Mouse (Mus musculus) limb, embryonic 12.5 days (tissue): ENCODE data around the gene Gm20837. TPM values are rescaled to one million over a fixed set of nuclear protein-coding genes. Genes with fewer than 3 reads are reported as not detected.
"Not testable (repeated sequence)": the region's sequence is repeated elsewhere in the genome, so short reads cannot be mapped to it uniquely, and the experiment has no call there.

Source experiments
- ATAC-seq: fragments of 200-750 bp; cut with Nextera tagmentation; 2 replicates; pipeline ENCODE4 v1.8.0; 2017; ENCODE audit warnings: low read depth, moderate TSS enrichment; ENCODE audit not compliant: insufficient number of reproducible peaks, insufficient read depth, low FRiP score, low TSS enrichment
- H3K27ac ChIP-seq: fragments of 300-500 bp; sonication (generic); 2 replicates; pipeline ENCODE4 v1.5.1; 2016; ENCODE audit warnings: mild to moderate bottlenecking, moderate library complexity
- H3K27me3 ChIP-seq: fragments of 300-500 bp; sonication (generic); 2 replicates; pipeline ENCODE4 v1.6.1; 2016; ENCODE audit warnings: mild to moderate bottlenecking, moderate library complexity
- H3K36me3 ChIP-seq: fragments of 300-500 bp; sonication (generic); 2 replicates; pipeline ENCODE4 v1.6.1; 2016; ENCODE audit warnings: mild to moderate bottlenecking, moderate library complexity
- H3K4me1 ChIP-seq: fragments of 300-500 bp; sonication (generic); replicated peaks from 2 replicates; pipeline ENCODE4 v1.6.1; 2016
- H3K4me2 ChIP-seq: fragments of 300-500 bp; sonication (generic); 2 replicates; pipeline ENCODE4 v1.6.1; 2016; ENCODE audit warnings: mild to moderate bottlenecking, moderate library complexity
- H3K4me3 ChIP-seq: fragments of 300-500 bp; sonication (generic); replicated peaks from 2 replicates; pipeline ENCODE4 v1.5.1; 2016; ENCODE audit warnings: mild to moderate bottlenecking
- H3K9ac ChIP-seq: fragments of 300-500 bp; sonication (generic); replicated peaks from 2 replicates; pipeline ENCODE4 v1.6.1; 2016; ENCODE audit warnings: mild to moderate bottlenecking, moderate library complexity
- H3K9me3 ChIP-seq: fragments of 300-500 bp; sonication (generic); 2 replicates; pipeline ENCODE4 v1.6.1; 2016; ENCODE audit warnings: mild to moderate bottlenecking, moderate library complexity
- WGBS: fragments of 180-500 bp; shearing (Covaris S2); methylation state at CpG from one replicate; pipeline ENCODE4 v1.1.7; 2016; 5-methylcytosine and 5-hydroxymethylcytosine counted together
- polyA plus RNA-seq: library from polyadenylated mRNA; unstranded; fragments of >200 nt; fragmentation: Nextera tagmentation; extraction: Ambion mirVana; gene quantifications from 2 replicates; pipeline ENCODE4 v1.2.1, GENCODE M21; 2016

The Gm20837 gene
- polyA plus RNA-seq, result not detected in 2 replicates

- not testable (repeated sequence) for H3K4me3 ChIP-seq, H3K9me3 ChIP-seq, H3K27ac ChIP-seq, H3K4me1 ChIP-seq, H3K27me3 ChIP-seq, H3K9ac ChIP-seq, H3K4me2 ChIP-seq, H3K36me3 ChIP-seq, ATAC-seq
- no CpG with 5 or more reads among the region's 7 CpGs for WGBS
These were observed at the start of gene Gm20837 for GRCm38 (mm10) chrY:90400948-90401347. Gene Gm20837 (plus strand): TSS chrY:90401248.
